Mouse (Mus musculus): ENCODE data around the gene Tas2r143.

GRCm38 (mm10) chr6:42362497-42362896, 37.5 kb upstream of the Tas2r143 start:
- TF ChIP-seq CTCF (IDR thresholded peaks at IDR 0.05; ENCODE audit: borderline replicate concordance, extremely low read depth, insufficient read depth, insufficient read length) (no peak), POLR2A (IDR thresholded peaks at IDR 0.05; ENCODE audit: borderline replicate concordance, extremely low read depth, insufficient read depth, insufficient read length, poor library complexity, severe bottlenecking) (no peak)

All from brain, embryonic 14.5 days (tissue).